Mouse (Mus musculus) right cerebral cortex, postnatal 36 days (tissue): Measurements from ENCODE around the gene Spred2.

Experiments used
- DNase-seq, 2 experiments: peaks; one replicate each; pipeline ENCODE4 v3.0.0; 2022; ENCODE audit warnings: low spot score in 2 of 2, mixed read lengths in 1 of 2

The Spred2 gene

GRCm38 (mm10) chr11:19982779-19983178 is 58.6 kb downstream of the Spred2 start:
- DNase-seq, result no peak

DNA sequence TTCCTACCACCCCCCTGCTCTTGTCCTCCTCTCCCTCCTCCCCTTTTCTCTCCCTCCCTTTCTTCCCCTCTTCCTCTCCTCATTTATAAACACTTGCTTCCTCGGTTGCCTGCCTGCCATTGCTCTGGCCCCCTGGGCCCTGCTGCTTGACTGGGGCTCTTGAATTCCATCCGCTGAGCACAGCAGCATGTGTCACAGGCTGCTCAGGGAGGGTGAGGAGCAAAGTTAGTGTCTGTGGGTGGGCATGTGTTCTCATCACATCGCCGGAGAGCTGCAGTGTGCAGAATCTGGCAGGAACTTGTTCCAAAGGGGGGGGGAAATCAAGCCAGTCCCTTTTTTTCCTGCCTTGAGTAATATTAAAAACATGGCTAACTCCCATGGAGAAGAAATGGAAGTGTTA is 59.1 kb downstream of the Spred2 start:
- peak; percentile 36 to 73 for DNase-seq

GRCm38 (mm10) chr11:19984029-19984428 is 59.9 kb downstream of the Spred2 start:
- DNase-seq, result no peak

DNA sequence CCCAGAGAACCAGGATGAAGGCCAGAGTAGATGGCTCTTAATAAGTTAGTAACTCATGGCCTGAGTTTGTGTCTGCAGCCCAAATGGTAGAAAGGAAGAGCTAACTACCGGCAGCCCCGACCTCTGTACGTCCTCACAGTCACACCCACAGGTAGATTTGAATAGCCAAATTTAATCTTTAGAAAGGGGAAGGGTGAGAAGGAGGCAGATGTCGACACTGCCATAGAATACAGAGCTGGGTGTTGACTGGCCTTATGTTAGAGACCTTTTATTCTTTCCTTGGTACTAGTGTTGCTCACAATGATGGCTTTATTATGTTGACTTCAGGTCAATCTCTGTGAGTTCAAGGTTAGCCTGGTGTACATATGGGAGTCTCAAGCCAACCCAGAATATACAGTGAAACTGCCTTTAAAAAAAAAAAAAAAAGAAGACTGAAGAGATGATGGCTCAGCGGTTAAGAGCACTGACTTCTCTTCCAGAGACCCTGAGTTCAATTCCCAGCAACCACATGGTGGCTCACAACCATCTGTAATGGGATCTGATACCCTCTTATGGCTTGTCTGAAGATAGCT is 61.2 kb downstream of the Spred2 start:
- no peak for DNase-seq

DNA sequence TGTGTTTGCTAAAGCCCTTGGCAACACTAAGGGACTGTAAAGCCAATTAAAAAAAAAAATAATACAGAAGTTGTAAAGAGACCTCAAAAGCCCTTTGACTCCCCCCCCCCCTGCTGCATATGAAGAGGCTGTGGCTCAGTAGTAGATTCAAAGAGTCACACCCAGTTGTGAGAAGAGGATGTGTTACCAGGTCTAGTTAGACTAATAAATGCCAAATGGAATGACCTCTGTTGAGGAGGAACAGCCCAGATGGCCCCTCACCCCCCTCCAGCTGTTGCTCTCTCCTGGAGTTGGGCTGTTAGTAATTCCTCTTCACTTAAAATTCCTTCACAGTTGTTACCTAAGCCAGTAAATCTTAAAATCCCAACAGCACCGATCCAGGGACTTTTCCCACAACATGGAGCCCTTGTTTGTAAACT is 62.3 kb downstream of the Spred2 start:
- DNase-seq, result no peak

DNA sequence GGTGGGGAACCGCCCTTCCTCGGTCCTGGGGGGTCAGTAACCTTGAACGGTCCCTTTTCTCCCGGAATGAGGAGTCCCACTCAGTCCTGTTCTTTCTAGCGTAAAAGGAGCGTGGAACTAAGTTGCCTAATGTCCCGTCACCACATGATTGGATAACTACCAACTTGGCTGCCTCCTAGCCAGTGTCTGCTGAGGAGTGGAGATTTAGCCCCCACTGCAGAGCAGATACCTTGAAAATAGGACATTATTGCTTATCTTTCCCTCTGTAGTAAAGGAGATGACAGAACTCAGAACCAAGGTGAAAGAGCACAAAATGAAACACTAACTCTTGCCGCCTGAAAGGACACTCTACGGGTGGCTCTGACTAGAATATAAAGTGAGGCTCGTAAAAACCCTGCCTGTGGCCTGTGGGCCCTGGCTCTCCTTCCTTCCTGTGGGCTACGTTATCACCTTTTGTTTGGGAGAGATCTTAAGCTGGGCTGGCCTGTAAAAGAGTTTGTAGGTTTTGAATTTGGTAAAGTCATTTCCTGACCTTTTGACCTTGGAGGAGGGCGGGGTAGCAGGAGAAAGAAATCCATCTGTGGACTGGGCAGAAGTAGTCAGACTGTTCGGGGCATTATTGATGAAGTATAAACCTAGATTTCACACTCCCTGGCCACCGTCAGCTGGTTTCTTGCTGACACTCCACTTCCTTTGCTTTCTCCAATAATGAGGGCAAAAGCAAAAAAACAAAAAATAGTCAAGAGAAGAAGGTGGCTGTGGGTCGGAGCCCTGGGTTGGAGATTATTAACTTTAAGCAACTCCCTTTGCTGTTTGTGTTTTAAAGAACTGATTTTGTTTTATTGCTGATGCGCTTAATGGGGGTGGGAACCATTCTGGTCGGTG is 62.9 kb downstream of the Spred2 start:
- DNase-seq, result no peak

GRCm38 (mm10) chr11:19987756-19988091 is 63.5 kb downstream of the Spred2 start:
- no peak for DNase-seq

- DNase-seq, result no peak
These were observed 64.0 kb downstream of the Spred2 start for GRCm38 (mm10) chr11:19988224-19988623.

- no peak for DNase-seq
These were observed 64.5 kb downstream of the Spred2 start for GRCm38 (mm10) chr11:19988631-19989030.

DNA sequence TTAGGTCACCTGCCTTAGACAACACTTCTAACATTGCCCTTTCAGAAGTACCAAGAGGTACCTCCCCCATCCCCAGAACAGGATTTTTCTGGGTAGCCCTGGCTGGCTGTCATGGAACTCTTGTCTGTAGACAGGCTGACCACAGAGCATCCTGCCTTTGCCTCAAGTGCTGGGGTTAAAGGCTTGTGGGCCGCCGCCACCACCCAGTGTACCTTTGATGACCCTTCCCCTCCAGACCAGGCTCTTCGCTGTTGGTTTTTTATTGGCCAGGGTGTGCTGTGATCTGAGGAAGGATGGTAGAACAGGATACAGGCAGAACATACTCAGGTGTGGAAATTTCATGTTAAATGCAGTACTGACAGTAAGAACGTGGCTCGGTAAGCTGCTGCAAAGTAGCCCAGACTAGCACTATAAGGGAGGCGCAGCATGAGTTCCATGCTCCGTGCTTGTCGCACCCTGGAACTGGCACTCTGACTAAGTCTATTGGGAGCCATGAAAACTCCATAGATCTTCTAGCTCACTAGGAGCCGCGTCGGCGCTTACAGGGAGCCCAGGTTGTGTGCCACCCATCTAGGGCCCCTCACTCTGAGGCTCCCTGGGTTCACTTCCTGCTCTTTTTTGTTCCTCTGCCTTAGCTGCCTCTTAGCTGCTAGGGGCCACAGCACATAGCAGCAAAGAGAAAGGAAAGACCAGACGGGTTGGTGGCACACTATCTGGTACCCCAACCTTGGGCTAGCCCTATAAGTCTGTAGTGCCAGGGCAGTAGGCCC is 65.2 kb downstream of the Spred2 start:
- no peak for DNase-seq

DNA sequence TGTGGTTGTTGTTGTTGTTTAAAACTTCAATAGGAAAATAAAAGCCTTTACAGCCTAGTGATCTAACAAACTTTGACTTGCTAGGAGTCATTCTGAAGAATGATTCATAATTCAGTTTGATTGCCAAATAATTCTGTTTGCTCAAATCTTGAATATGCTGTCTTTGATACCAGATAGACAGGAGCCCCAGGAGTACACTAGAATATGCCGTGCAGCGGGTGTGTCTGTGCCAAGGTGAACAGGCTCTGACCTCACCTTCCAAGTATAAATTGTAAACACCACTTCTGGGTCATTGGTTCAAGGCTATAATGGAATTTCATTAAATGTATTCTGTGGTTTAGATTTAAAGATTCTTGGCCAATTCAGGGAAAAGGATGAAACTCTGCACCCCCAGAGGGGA is 66.6 kb downstream of the Spred2 start:
- no peak for DNase-seq

GRCm38 (mm10) chr11:19991303-19991976 is 67.3 kb downstream of the Spred2 start:
- no peak for DNase-seq

- no peak for DNase-seq
These were observed 68.4 kb downstream of the Spred2 start for GRCm38 (mm10) chr11:19992341-19993281.

DNA sequence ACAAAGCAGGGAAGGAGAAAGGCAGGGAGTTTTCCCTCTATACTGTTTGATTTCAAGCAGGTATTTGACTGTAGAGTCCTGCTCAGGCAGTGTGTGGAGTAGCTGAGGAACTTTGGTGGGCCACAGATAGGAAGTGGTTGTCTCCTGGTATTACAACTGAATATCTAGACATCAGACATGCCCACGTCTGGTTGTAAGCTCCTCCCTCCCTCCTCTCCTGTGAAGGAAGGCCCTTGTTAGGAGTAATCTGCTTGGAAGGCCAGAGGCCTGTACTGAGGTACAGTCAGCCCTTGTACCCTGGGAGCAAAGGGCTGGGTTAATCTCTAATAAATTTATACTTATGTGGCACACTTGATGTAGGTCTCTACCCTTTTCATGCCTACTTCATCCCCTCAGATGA is 69.6 kb downstream of the Spred2 start:
- no peak for DNase-seq

DNA sequence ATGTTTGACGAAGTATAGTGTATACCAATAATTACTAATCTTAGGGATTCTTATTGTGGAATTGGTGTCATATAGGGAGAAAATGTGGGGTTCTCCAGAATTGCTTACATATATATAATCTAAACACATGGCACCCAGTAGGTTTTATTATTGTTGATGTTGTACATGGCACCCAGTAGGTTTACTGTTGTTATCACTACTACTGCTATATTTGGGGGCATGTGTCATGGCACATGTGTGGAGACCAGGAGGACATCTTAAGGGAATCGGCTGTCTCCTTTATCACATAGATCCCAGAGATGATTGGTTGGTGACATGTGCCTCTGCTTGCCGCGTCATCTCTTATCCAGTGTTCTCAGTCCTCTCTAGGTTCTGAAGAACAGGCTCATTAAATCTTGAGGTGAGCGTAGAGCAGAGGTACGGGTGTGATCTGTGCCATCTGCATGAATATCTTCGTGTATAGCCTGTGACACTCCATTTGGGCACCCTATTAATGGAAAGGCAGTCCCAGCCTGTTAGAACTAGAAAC is 70.2 kb downstream of the Spred2 start:
- no peak for DNase-seq

- DNase-seq, result no peak
These were observed 73.8 kb downstream of the Spred2 start for GRCm38 (mm10) chr11:19997940-19998339.

DNA sequence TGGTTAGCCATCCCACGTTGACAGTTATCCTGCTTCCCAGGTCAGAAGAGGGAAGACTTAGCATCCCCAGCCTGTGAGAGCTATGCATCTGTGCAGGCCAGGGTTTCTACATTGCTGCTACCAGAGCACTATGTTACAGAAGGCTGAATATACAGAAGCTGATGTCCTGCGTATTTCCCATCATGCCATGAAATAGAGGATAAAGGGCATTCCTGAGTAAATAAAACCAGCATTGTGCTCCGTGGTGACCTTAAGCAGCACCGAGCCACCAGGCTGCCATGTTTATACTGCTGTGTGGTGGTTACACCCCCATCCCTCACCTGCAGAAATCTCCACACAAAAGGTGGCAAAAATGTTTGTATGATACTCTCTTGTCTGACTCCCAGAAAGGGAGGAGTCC is 78.7 kb downstream of the Spred2 start:
- no peak for DNase-seq

DNA sequence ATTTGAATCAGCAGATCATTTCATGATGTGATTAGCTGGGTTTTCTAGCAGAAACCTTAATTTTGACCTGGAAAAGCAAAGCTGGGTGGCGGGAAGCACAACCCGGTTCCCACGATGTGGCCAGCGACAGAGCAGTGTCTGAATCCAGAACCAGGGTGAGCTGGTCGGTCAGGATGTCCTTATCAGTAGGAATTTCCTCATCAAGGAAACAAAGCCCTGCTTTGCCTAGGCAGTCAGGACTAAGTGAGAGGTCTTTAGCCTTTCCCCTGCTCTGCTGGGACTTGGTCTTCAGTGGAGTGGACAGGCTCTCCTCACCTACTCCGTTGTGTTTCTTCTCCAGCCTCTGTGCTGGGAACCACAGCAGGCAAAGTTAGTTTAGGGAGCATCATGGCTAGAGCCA is 83.5 kb downstream of the Spred2 start:
- DNase-seq, result no peak

GRCm38 (mm10) chr11:20011210-20011978 is 87.2 kb downstream of the Spred2 start:
- no peak for DNase-seq

DNA sequence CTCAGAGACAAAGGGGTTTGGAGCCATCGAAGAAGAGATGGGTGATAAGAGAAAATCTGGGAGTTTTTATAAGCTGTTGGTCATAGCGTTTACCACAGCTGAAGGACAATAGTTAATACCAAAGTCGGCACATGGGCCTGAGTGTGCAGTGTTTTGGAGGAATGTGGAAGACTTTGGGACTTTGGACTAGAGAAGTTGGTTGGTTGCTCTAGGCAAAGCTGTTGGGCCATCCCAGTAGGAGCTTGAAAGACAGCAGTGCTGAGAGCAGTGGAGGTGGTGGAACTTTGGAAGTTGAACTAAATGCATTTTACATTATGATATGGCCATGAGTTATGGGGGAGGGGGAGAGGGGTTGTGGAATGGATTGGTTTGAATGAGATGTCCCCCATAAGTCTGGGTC is 89.2 kb downstream of the Spred2 start:
- no peak for DNase-seq
